Mouse (Mus musculus) monocyte, adult 2 months (primary cell): Measurements from ENCODE around the gene D430042O09Rik.

Experiments used
- DNase-seq, 2 experiments: peaks; one replicate each; pipeline ENCODE4 v3.0.0; 2022; ENCODE audit warnings: low spot score in 2 of 2, low read depth in 1 of 2

D430042O09Rik gene

DNA sequence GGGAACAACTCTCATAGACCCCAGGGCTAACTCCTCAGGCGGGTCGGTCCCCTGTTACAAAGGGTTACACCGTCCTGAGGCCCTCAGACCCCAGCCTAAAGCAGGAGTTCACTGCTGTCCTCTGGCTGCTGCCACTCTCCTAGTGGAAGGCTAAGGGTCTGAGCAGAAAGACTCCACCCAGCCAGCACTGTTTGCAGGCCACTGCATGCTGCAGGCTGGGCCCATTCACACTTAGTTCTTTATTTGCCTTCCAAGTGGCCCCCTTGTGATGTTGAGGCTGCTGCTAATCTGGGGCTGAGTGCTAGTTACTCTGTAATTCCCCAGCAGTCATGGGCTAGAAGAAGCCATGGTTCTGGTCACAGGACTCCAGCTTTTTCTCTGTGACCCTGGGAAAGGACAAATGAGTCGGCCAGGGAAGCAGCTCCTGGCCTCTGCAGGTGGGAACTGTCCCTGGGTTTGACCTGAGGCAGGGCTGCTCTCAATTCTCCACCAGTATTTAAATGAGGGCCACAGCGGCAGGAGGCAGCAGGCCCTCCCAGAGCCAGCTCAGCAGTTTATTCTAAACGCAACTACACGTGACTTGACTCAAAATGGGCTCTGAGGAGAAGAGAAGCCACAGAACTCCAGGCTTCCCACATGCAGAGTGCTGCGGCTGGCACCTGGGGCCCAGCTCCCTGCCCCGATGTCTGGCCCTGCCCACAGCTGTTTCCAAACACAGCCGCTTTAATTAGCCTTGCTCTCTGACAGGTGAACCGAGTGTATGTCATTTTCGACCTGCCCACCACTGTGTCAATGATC is 163.9 kb downstream of the D430042O09Rik start:
- no peak for DNase-seq

GRCm38 (mm10) chr7:125872202-125872580 is 164.5 kb downstream of the D430042O09Rik start:
- no peak for DNase-seq

GRCm38 (mm10) chr7:125872874-125873273 is 165.2 kb downstream of the D430042O09Rik start:
- no peak for DNase-seq

- no peak for DNase-seq
These were observed 166.3 kb downstream of the D430042O09Rik start for GRCm38 (mm10) chr7:125873971-125874495.

DNA sequence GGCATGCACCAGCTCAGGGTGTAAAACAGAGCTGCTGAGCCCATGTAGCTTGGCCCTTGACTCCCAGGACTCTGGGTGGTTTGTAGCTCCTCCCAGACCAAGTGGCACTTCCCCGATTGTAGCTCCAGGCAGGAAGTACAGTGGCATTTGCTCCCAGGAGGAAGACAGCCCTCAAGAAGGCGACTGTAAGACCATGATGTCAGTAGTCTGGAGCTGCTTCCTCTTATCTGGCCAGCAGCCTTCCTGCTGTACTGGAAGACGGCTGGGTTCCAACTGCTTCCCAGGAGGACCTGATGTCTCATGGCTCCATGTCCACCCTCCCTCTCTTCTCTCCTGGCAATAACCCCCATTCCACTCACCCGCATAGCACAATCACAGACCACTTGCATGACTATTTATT is 170.4 kb downstream of the D430042O09Rik start:
- no peak for DNase-seq

DNA sequence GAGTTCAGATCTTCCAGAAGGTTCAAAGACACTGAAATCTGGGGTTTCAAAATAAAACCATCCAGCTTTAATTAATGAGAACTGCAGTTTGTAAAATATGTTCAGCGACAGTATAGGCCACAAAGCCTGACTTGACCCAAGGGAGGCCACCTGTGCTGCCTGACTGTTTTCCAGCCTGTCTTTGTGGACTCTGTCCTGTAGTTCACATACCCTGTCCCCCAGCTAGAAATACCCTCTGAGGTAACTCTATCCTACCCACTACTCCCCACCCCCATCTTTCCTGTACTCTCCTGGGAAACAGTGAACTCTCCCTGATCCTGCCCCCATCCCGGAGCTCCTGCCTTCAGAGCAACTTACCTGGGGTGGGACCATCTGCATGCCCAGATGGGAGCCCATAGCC is 175.5 kb downstream of the D430042O09Rik start:
- no peak for DNase-seq

- no peak for DNase-seq
These were observed 178.5 kb downstream of the D430042O09Rik start for GRCm38 (mm10) chr7:125886116-125886680.

DNA sequence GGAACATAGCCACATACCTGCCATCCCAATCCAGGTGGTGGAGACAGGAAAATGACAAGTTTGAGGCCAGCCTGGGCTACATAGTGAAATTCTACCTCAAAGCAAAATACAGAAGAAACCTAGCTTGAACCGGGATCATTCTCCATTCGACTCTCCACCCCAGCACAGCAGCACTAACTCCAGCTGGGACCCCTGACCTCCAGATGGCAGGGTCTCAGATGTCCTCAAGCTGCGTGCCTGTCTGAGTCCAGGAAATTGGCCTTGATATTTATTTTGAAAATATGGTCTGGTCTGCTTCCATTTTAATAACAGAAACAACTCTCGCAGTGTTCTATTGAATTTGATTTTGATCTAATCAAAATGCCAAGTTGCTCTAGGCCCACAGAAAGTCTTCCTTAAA is 179.4 kb downstream of the D430042O09Rik start:
- no peak for DNase-seq

- no peak for DNase-seq
These were observed 180.1 kb downstream of the D430042O09Rik start for GRCm38 (mm10) chr7:125887761-125888160.

GRCm38 (mm10) chr7:125888373-125888772 is 180.7 kb downstream of the D430042O09Rik start:
- no peak for DNase-seq

- no peak for DNase-seq
These were observed 185.9 kb downstream of the D430042O09Rik start for GRCm38 (mm10) chr7:125893621-125894020.

DNA sequence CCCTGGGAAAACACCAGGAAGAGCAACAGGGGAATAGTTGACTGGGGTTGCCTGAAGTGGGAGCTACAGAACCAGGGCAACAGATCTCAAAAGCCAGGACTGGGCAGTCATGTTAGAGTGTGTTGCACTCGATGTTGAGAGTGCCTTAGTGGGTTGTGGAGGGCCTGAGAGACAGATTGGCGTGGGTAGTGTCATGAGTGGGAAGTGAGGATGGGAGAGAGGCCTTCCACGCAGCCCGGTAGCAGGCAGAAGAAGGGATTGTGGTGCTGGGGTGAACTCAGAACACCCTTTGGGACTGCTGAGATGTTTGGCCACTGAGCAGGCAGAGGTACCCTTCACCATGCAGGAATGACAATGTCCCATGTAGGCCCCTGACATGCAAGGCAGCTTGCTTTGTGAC is 189.4 kb downstream of the D430042O09Rik start:
- DNase-seq, result no peak

- DNase-seq, result no peak
These were observed 191.3 kb downstream of the D430042O09Rik start for GRCm38 (mm10) chr7:125899036-125899435.

GRCm38 (mm10) chr7:125899916-125900315 is 192.2 kb downstream of the D430042O09Rik start:
- DNase-seq, result no peak

DNA sequence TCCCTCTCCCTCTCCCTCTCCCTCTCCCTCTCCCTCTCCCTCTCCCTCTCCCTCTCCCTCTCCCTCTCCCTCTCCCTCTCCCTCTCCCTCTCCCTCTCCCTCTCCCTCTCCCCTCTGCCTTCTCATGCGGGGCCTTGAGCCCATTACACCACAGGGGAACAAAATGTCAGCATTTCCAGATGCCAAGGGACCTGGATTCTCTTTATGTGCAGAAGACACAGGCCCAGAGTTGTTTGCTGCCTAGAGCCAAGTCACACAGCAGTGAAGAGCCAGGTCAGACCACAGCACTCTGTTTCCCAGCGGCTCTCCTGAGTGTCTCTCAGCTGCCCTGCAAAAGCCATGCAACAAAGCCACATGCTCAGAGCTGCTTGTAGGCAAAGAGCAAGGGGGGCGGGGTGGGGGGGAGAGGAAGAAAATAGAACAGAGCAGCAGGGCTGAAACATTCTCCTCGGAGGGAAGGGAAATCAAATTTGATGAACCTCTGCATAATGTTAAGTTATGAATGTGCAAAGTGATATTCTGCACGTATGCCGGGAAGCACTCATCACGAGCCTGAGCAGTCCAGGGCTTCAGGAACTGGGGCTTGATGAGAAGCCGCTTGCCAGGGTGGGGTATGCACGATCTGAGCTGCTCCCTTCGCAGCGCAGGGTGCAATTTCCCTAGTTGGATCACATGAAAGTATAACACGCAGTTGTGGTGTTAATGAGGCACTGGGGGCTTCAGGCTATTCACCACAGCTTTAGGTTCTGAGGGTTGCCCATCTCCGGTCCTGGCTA is 192.9 kb downstream of the D430042O09Rik start:
- DNase-seq, result no peak

GRCm38 (mm10) chr7:125920801-125921200 is 213.1 kb downstream of the D430042O09Rik start:
- no peak for DNase-seq

DNA sequence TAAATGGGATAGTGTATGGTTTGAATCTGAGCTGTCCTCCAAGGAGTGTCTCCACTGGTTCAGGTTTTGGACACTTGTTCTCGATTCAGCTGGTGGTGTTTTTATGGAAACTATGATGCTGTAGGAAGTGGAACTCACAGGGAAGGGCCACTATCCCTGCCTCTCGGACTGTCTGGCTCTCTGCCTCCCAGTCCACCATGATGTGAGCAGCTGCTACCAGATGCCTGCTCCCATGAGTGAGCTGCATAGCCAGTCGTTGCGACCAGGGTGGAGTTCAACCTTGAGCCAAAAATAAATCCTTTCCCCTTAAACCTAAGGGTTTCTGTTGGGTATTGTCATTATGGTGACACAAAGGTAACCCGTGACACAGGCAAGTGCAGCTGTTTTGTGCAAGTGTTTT is 216.4 kb downstream of the D430042O09Rik start:
- DNase-seq, result no peak
